Mouse (Mus musculus): ENCODE results near the gene Slc25a12.
"Not testable (repeated sequence)": the region's sequence is repeated elsewhere in the genome, so short reads cannot be mapped to it uniquely, and the experiment has no call there.

The Slc25a12 gene

GRCm38 (mm10) chr2:71367125-71367880, at the start of gene Slc25a12:
Slc25a12 (minus strand) TSS chr2:71367749.
- DNase-seq (ENCODE audit: low read depth), result peak; percentile 48

GRCm38 (mm10) chr2:71405613-71406012, 38.1 kb upstream of the Slc25a12 start:
- DNase-seq (ENCODE audit: low read depth), result no peak

GRCm38 (mm10) chr2:71389864-71390263, 22.3 kb upstream of the Slc25a12 start:
- DNase-seq (ENCODE audit: low read depth), result no peak

- peak; percentile 89 for DNase-seq (ENCODE audit: low read depth)
Observed at GRCm38 (mm10) chr2:71388951-71389763, 21.6 kb upstream of the Slc25a12 start, which contains the start of gene Hat1. Hat1 (plus strand) TSS chr2:71388958.

GRCm38 (mm10) chr2:71387766-71388165, 20.2 kb upstream of the Slc25a12 start:
- DNase-seq (ENCODE audit: low read depth), result no peak

- DNase-seq (ENCODE audit: low read depth), result no peak
Observed at GRCm38 (mm10) chr2:71383890-71384289, 16.3 kb upstream of the Slc25a12 start.

GRCm38 (mm10) chr2:71381962-71382361, 14.4 kb upstream of the Slc25a12 start:
- no peak for DNase-seq (ENCODE audit: low read depth)

GRCm38 (mm10) chr2:71377426-71377825, 9.9 kb upstream of the Slc25a12 start:
- DNase-seq (ENCODE audit: low read depth), result no peak

- no peak for DNase-seq (ENCODE audit: low read depth)
Observed at GRCm38 (mm10) chr2:71376433-71376906, 8.9 kb upstream of the Slc25a12 start.

- peak; percentile 49 for DNase-seq (ENCODE audit: low read depth)
Observed at GRCm38 (mm10) chr2:71374275-71375155, 7.0 kb upstream of the Slc25a12 start.

GRCm38 (mm10) chr2:71372261-71372660, 4.7 kb upstream of the Slc25a12 start:
- DNase-seq (ENCODE audit: low read depth), result not testable (repeated sequence)

- no peak for DNase-seq (ENCODE audit: low read depth)
Observed at GRCm38 (mm10) chr2:71371790-71372189, 4.2 kb upstream of the Slc25a12 start.

- no peak for DNase-seq (ENCODE audit: low read depth)
Observed at GRCm38 (mm10) chr2:71368086-71368485, 537 bp upstream of the Slc25a12 start.

- no peak for DNase-seq (ENCODE audit: low read depth)
Observed at GRCm38 (mm10) chr2:71366618-71367124, 878 bp downstream of the Slc25a12 start.

- DNase-seq (ENCODE audit: low read depth), result no peak
Observed at GRCm38 (mm10) chr2:71360192-71360591, 7.4 kb downstream of the Slc25a12 start.

- no peak for DNase-seq (ENCODE audit: low read depth)
Observed at GRCm38 (mm10) chr2:71358347-71358746, 9.2 kb downstream of the Slc25a12 start.

GRCm38 (mm10) chr2:71354055-71354425, 13.5 kb downstream of the Slc25a12 start:
- DNase-seq (ENCODE audit: low read depth), result no peak

- no peak for DNase-seq (ENCODE audit: low read depth)
Observed at GRCm38 (mm10) chr2:71353306-71354054, 14.1 kb downstream of the Slc25a12 start.

GRCm38 (mm10) chr2:71351727-71351987, 15.9 kb downstream of the Slc25a12 start:
- DNase-seq (ENCODE audit: low read depth), result no peak

GRCm38 (mm10) chr2:71350904-71351726, 16.4 kb downstream of the Slc25a12 start:
- DNase-seq (ENCODE audit: low read depth), result no peak
